Mouse (Mus musculus) embryo, embryonic 11.5 days (tissue): Measurements from ENCODE around the gene Atmin.

Experiments
- DNase-seq: peaks from one replicate; pipeline ENCODE4 v3.0.0-alpha.2; 2012; ENCODE audit warnings: low read depth, low spot score

Atmin gene

GRCm38 (mm10) chr8:116943161-116943554, at the start of gene Atmin:
TSS of gene Atmin (plus strand) at chr8:116943393.
- DNase-seq: peak; percentile 80

DNA sequence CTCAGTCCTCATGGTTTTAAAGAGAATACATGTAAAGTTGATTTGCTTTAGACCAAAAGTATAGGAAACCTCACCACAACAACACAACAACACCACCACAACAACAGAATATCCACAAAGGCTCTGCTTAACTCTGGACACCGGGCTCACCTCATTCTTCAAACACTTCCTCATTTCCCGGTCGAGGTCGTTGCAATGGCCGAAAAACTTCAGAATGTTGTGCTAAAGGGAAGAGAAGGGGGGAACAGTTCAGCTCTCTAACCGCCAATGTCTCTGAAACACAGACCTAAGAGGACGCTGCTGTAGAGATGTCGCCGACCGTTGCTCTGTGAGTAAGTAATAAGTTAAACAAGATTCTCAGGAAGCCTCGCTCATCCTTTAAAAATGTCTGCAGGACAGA, 49.3 kb upstream of the Atmin start:
- DNase-seq: no peak

DNA sequence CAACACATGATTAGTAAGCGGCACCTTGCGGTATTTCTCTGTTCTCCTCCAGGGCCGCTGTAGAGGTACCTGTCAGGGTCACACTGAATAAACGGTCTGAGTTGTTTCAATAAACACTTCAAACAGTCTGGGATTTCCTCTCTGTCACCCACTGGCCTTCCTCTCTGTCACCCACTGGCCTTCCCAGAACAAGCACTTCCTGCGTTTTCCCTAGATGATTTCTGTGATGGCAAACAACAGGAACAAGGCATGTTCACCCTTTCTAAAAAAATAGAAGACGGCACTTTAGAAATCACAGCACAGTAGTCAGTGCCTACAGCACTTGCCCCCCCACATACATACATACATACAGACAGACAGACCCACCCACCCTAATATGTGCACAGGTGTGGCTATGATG, 47.7 kb upstream of the Atmin start:
- no peak for DNase-seq

GRCm38 (mm10) chr8:116904736-116905135, 38.5 kb upstream of the Atmin start:
- DNase-seq: no peak

GRCm38 (mm10) chr8:116905252-116905651, 37.9 kb upstream of the Atmin start:
- no peak for DNase-seq

- DNase-seq: no peak
Observed at GRCm38 (mm10) chr8:116905836-116906235, 37.4 kb upstream of the Atmin start.

- DNase-seq: no peak
Observed at GRCm38 (mm10) chr8:116921005-116921336, 22.2 kb upstream of the Atmin start.

GRCm38 (mm10) chr8:116921337-116922059, 21.7 kb upstream of the Atmin start, which contains the start of the genes Cmc2 and Cenpn:
TSS of gene Cmc2 (minus strand) at chr8:116921455.
TSS of gene Cenpn (plus strand) at chr8:116921730.
- peak; percentile 94 for DNase-seq

GRCm38 (mm10) chr8:116922060-116922757, 21.0 kb upstream of the Atmin start:
- DNase-seq: no peak

- DNase-seq: no peak
Observed at GRCm38 (mm10) chr8:116923526-116923925, 19.7 kb upstream of the Atmin start.

DNA sequence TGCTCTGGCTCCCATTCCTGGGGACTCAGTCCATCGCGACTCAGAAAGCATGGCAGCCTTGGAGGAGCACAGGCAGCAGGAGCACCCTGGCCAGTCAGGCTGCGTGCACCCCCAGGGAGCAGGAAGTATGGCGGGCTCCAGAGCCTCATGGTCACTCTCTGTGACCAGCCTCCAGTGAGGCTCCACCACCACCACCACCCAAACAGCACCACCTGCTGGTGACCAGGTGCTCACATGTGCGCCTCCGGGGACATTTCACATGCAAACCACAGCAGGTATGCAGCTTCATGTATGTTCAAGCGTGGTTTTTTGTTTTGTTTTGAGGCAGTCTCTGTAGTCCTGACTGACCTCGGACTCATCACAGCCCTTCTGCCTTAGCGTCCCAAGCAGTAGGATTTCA, 15.3 kb upstream of the Atmin start:
- no peak for DNase-seq

DNA sequence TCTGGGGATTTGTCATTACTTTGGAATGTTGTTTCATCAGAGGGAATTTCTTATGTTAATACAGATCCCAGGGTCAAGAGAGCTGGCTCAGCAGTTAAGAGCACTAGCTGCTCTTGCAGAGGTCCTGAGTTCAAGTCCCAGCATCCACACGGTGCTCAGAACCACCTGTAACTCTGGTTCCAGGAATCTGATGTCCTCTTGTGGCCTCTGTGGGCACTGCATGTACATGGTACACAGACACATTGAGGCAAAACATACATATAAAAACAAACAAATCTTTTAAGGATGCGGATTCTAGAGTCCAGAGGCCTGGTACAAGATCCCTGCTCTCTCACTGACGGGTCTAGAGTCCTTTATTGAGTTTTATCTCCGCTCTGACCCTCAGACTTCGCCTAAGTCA, 14.6 kb upstream of the Atmin start:
- DNase-seq: no peak

- no peak for DNase-seq
Observed at GRCm38 (mm10) chr8:116934976-116935375, 8.2 kb upstream of the Atmin start.

DNA sequence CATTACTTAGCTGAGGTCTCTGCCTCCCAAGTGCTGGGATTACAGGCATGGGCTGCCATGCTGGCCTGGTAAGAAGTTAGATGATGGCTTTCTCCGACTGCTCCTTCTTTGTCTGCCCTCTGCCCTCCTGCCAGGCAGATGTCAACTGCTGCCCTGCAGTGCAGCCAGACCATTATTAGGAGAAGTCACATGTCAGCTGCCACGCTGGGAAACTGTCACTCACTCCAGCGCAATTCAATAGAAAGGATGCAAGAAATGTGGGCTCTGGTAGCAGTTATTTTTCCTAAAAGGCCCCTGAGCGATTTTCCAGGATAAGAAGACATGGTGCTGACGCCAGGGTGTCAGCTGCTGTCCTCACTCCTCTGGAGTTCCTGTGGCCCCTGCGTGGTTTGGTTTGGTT, 7.7 kb upstream of the Atmin start:
- DNase-seq: no peak

- no peak for DNase-seq
Observed at GRCm38 (mm10) chr8:116942284-116943058, 722 bp upstream of the Atmin start.

- no peak for DNase-seq
Observed at GRCm38 (mm10) chr8:116943555-116944384, 577 bp downstream of the Atmin start.

DNA sequence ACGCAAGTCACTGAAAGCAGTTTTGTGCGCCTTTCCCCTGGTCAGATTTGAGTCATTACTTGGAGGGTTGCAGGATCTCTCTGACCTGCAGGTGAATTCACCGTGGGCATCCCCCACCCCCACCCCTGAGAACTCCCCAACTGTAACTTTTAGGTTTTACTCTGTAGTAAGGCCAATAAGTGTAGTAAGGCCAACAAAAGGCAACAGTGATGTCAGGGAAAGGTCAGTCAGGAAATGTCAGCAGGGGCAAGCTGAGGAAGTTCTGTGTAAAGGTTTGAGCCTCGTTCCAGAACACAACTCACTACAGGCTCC, 1.1 kb downstream of the Atmin start:
- DNase-seq: no peak

DNA sequence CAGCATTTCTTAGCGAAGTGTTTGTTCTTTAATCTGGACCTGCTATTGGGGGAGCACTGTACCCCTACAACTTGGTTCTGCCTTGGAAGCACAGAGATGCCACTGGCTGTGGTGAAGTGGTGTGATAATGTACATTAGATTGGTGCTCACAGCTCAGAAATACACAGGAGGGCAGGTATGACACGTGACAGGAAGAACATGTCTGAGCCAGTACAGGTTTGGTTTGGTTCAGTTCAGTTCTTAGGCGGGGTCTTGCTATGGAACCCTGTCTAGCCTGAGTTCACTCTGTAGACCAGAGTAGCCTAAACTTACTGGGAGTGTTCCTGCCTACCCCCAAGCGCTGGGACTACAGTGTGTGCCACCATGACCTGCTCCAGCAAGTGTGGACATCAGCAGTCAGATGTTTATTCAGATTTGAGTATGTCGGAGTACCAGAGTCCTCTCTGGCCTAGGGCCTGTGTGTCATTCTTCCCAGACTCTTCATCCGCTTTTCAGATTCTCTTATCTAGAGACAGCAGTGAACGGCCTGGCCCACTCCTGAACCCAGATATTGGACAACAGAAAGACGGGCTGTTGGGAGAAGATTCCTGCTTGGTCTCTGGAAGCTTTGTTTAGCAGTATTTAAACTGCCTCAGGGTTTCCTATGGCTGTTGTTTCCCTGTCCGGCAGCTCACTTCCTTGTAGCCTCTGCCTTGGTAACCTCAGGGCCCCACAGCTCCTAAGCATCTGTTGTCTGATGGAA, 2.1 kb downstream of the Atmin start:
- DNase-seq: no peak

DNA sequence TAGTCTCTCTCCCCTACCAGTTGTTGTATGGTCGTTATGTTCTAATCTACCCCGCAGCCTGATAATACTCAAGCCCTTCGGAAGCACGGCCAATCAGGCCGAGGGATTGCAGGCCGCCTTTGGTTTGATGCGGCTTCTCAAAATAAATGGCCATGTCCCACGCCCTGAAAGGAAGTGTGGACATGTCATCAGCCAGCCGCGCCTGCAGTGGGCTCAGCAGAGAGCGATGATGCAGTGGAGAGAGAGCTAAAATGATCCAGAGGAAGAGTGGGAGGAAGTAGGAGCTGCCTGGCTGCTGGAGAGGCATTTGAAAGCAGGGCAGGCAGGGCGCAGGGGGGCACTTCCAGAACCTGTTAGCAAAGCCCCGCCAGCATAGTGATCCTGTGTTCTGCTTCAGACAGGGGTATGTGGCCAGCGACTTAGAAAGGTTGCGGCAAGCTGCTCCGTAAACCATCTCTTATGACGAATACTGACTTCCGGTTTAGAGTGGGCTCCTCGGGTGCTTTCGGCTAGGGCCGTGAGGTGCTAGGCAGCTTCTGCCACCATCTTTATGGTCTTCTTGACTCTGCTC, 3.2 kb downstream of the Atmin start:
- no peak for DNase-seq

GRCm38 (mm10) chr8:116946851-116947250, 3.7 kb downstream of the Atmin start:
- DNase-seq: no peak

- DNase-seq: no peak
Observed at GRCm38 (mm10) chr8:116947589-116947988, 4.4 kb downstream of the Atmin start.
